Comparison of ENCODE assay signal across 8 mouse cellular contexts in genomic region chr13:37477749-37478548, GRCm38 (mm10).
DNase-seq lines count a peak whose midpoint lies in the region; ATAC-seq and TF ChIP-seq lines count a peak whose summit lies in the region.

No protein-coding gene starts in this region.

- H3K27me3 ChIP-seq in heart, embryonic 16.5 days (ENCODE audit: control insufficient read depth, insufficient read depth, low read length), result no peaks in the 10 kb centered on the region
- H3K27me3 ChIP-seq in stomach, postnatal 0 days (ENCODE audit: control insufficient read depth, insufficient read depth, low read length), result no peaks in the 10 kb centered on the region

- no peak for TF ChIP-seq CTCF in layer of hippocampus, adult 2 months (conservative IDR thresholded peaks at IDR 0.05)
- no peak for TF ChIP-seq CTCF in stomach, postnatal 0 days (IDR thresholded peaks at IDR 0.05; ENCODE audit: low read depth)

- peak overlapping the region; percentile 48; the same call in 1 of the 2 replicates for H3K27ac ChIP-seq in layer of hippocampus, adult 2 months
- H3K27ac ChIP-seq in brown adipose tissue, adult 24 weeks (replicated peaks; ENCODE audit: low read depth, low read length), result peak overlapping the region; percentile 59
- H3K27ac ChIP-seq in heart, embryonic 16.5 days (ENCODE audit: low read length), result peak overlapping the region; percentile 72
- H3K27ac ChIP-seq in stomach, postnatal 0 days (replicated peaks), result peak overlapping the region; percentile 81

- ATAC-seq in heart, embryonic 16.5 days (replicated peaks; ENCODE audit: extremely low read depth, insufficient read depth, low FRiP score), result peak; percentile 84
- peak; percentile 71 for ATAC-seq in megakaryocyte progenitor cell, adult 5-6 weeks (replicated peaks; ENCODE audit: poor library complexity)
- ATAC-seq in stomach, postnatal 0 days (ENCODE audit: low FRiP score, low TSS enrichment), result peak; percentile 82

- H3K4me2 ChIP-seq in heart, embryonic 16.5 days (ENCODE audit: low read depth, low read length), result peak overlapping the region; percentile 70
- H3K4me2 ChIP-seq in stomach, postnatal 0 days (replicated peaks; ENCODE audit: low read depth), result peak overlapping the region; percentile 57

- peaks cover 33% of the 10 kb centered on the region for H3K4me1 ChIP-seq in brown adipose tissue, adult 24 weeks (ENCODE audit: control insufficient read depth, insufficient read depth, insufficient read length, low read length)
- H3K4me1 ChIP-seq in heart, embryonic 16.5 days (ENCODE audit: control insufficient read depth, insufficient read depth, low read length), result peaks cover 38% of the 10 kb centered on the region
- H3K4me1 ChIP-seq in stomach, postnatal 0 days (replicated peaks; ENCODE audit: control insufficient read depth, insufficient read depth), result peaks cover 3% of the 10 kb centered on the region

- H3K9ac ChIP-seq in heart, embryonic 16.5 days (ENCODE audit: low read length), result peak overlapping the region; percentile 66
- H3K9ac ChIP-seq in stomach, postnatal 0 days (ENCODE audit: low read length), result peak overlapping the region; percentile 53

- H3K4me3 ChIP-seq in layer of hippocampus, adult 2 months, result peak overlapping the region; percentile 29; the same call in 1 of the 2 replicates
- peak overlapping the region; percentile 34 for H3K4me3 ChIP-seq in brown adipose tissue, adult 24 weeks (ENCODE audit: insufficient read depth, low read depth, low read length)
- peak overlapping the region; percentile 42 for H3K4me3 ChIP-seq in heart, embryonic 16.5 days (ENCODE audit: low read length)
- peak overlapping the region; percentile 29 for H3K4me3 ChIP-seq in stomach, postnatal 0 days (ENCODE audit: low read depth, low read length)

- no peak for DNase-seq in layer of hippocampus, adult 2 months (ENCODE audit: low spot score in 2 of 2)
- no peak for DNase-seq in layer of hippocampus, adult 18-20 months (ENCODE audit: low spot score in 2 of 2)
- DNase-seq in kidney, postnatal 36 days, result peak; percentile 76 to 80
- DNase-seq in stomach, postnatal 0 days (ENCODE audit: low spot score), result peak; percentile 91
- DNase-seq in left cerebral cortex, adult 18-20 months (ENCODE audit: low spot score in 2 of 2), result no peak

- H3K9me3 ChIP-seq in heart, embryonic 16.5 days (replicated peaks; ENCODE audit: control insufficient read depth, low read length), result no peaks in the 10 kb centered on the region
- no peaks in the 10 kb centered on the region for H3K9me3 ChIP-seq in stomach, postnatal 0 days (ENCODE audit: control insufficient read depth, low read length)

- 5% methylated on average over 15 of the region's 15 CpGs for WGBS in heart, embryonic 16.5 days
- 4% methylated on average over 11 of the region's 15 CpGs for WGBS in stomach, postnatal 0 days

- H3K36me3 ChIP-seq in heart, embryonic 16.5 days (ENCODE audit: control insufficient read depth, insufficient read depth), result no peaks in the 10 kb centered on the region
- no peaks in the 10 kb centered on the region for H3K36me3 ChIP-seq in stomach, postnatal 0 days (ENCODE audit: control insufficient read depth, insufficient read depth, low read length)

- no peak for TF ChIP-seq EP300 in stomach, postnatal 0 days (optimal IDR thresholded peaks at IDR 0.05)

Comparison
In these comparisons a context has a peak if more than half of its experiments do, and no peak if none do; other contexts are left out.
1. DNase-seq: peak in kidney, postnatal 36 days (2 of 2) and stomach, postnatal 0 days (single experiment); none in layer of hippocampus, adult 2 months (0 of 2), layer of hippocampus, adult 18-20 months (0 of 2) and left cerebral cortex, adult 18-20 months (0 of 2).
2. Peak in every context shown above with its lines, with median percentiles within 50 percentile points of each other: H3K27ac ChIP-seq, H3K4me3 ChIP-seq and ATAC-seq.